Mouse (Mus musculus) liver, embryonic 12.5 days (tissue): ENCODE measurements at regions not wholly inside any gene's neighbourhood (a gene's known extent, or its start where the extent isn't known, plus 50 kb on each side); places are given as distances from the start of the nearest gene placed in this dataset.

ENCODE experiments used
- ATAC-seq: fragments of 200-750 bp; cut with Nextera tagmentation; 2 replicates; pipeline ENCODE4 v1.8.0; 2017; ENCODE audit warnings: moderate number of reproducible peaks, mild to moderate bottlenecking, moderate library complexity
- H3K27ac ChIP-seq: fragments of 300-500 bp; sonication (generic); 2 replicates; pipeline ENCODE4 v1.5.1; 2016; ENCODE audit warnings: mild to moderate bottlenecking
- H3K27me3 ChIP-seq: fragments of 300-500 bp; sonication (generic); replicated peaks from 2 replicates; pipeline ENCODE4 v1.6.1; 2016; ENCODE audit warnings: mild to moderate bottlenecking, moderate library complexity
- H3K36me3 ChIP-seq: fragments of 300-500 bp; sonication (generic); 2 replicates; pipeline ENCODE4 v1.6.1; 2016; ENCODE audit warnings: mild to moderate bottlenecking, moderate library complexity
- H3K4me1 ChIP-seq: fragments of 300-500 bp; sonication (generic); 2 replicates; pipeline ENCODE4 v1.6.1; 2016
- H3K4me2 ChIP-seq: fragments of 300-500 bp; sonication (generic); 2 replicates; pipeline ENCODE4 v1.6.1; 2016; ENCODE audit warnings: mild to moderate bottlenecking, moderate library complexity
- H3K4me3 ChIP-seq: fragments of 300-500 bp; sonication (generic); 2 replicates; pipeline ENCODE4 v1.5.1; 2016; ENCODE audit warnings: mild to moderate bottlenecking, moderate library complexity
- H3K9ac ChIP-seq: fragments of 300-500 bp; sonication (generic); 2 replicates; pipeline ENCODE4 v1.6.1; 2016; ENCODE audit warnings: mild to moderate bottlenecking, moderate library complexity
- H3K9me3 ChIP-seq: fragments of 300-500 bp; sonication (generic); replicated peaks from 2 replicates; pipeline ENCODE4 v1.6.1; 2016; ENCODE audit warnings: mild to moderate bottlenecking, moderate library complexity
- WGBS: fragments of 180-500 bp; shearing (Covaris S2); methylation state at CpG from one replicate; pipeline ENCODE4 v1.1.7; 2016; ENCODE audit not compliant: insufficient replicate concordance; 5-methylcytosine and 5-hydroxymethylcytosine counted together

- Histone ChIP-seq H3K4me2 (no peak overlapping the region), H3K27ac (no peak overlapping the region), H3K4me1 (no peaks in the 10 kb centered on the region), H3K9ac (no peak overlapping the region), H3K27me3 (no peaks in the 10 kb centered on the region), H3K4me3 (no peak overlapping the region), H3K36me3 (no peaks in the 10 kb centered on the region), H3K9me3 (no peaks in the 10 kb centered on the region)
- 56% methylated on average over 4 of the region's 4 CpGs for WGBS
- no peak for ATAC-seq
Measured at GRCm38 (mm10) chr5:42659994-42660393, 573.0 kb upstream of the Cpeb2 start.

DNA sequence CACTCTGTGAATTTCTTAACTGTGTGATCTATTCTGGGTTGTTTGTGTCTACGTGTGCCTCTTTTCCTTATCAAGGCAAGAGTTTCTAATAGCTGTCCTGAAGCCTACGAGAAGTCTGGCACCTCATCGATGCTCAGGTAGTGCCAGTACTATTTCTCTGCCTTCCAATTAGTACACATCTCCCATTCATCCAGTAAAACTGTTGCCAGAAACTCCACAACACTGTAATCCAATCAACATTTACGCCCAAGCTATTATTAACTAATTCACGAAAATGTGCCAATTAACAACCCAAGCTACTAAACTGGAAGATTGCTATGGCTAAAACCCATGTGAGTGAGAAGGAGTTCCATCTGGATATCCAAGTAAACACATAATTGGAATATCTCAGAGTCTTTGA lies 553.4 kb upstream of the Cpeb2 start:
- H3K27me3 ChIP-seq: no peaks in the 10 kb centered on the region
- H3K4me2 ChIP-seq: no peak overlapping the region
- H3K4me3 ChIP-seq: no peak overlapping the region
- no peak overlapping the region for H3K27ac ChIP-seq
- no peak for ATAC-seq
- H3K36me3 ChIP-seq: no peaks in the 10 kb centered on the region
- H3K9ac ChIP-seq: no peak overlapping the region
- no peaks in the 10 kb centered on the region for H3K4me1 ChIP-seq
- 64% methylated on average over 5 of the region's 5 CpGs for WGBS
- no peaks in the 10 kb centered on the region for H3K9me3 ChIP-seq

GRCm38 (mm10) chr5:42685356-42686057 lies 547.5 kb upstream of the Cpeb2 start:
- H3K36me3 ChIP-seq: no peaks in the 10 kb centered on the region
- H3K27ac ChIP-seq: no peak overlapping the region
- no peak overlapping the region for H3K9ac ChIP-seq
- H3K4me3 ChIP-seq: no peak overlapping the region
- H3K4me1 ChIP-seq: no peaks in the 10 kb centered on the region
- H3K4me2 ChIP-seq: no peak overlapping the region
- ATAC-seq: no peak
- no peaks in the 10 kb centered on the region for H3K27me3 ChIP-seq
- 58% methylated on average over 5 of the region's 5 CpGs for WGBS
- no peaks in the 10 kb centered on the region for H3K9me3 ChIP-seq

DNA sequence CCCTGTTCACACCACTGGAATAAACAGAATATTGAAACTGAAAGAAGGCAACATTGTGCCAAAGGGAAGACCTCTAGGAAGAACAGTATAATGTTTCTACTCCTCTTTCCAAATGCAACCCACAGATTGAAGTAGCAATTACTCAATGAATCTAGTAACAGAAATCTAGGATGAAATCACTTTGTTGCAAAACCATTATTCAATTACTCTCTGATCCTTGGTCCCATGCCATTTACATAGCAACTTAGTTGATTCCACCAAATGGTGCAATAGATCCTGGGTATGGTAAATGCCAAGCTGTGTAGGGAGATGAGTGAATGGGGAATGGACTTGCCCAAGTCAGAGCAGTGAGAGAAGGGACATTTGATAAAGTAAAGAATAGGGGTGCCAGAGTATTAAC lies 545.8 kb upstream of the Cpeb2 start:
- no peaks in the 10 kb centered on the region for H3K9me3 ChIP-seq
- H3K4me2 ChIP-seq: no peak overlapping the region
- H3K36me3 ChIP-seq: no peaks in the 10 kb centered on the region
- no peak overlapping the region for H3K9ac ChIP-seq
- no peak overlapping the region for H3K27ac ChIP-seq
- H3K4me3 ChIP-seq: no peak overlapping the region
- H3K4me1 ChIP-seq: no peaks in the 10 kb centered on the region
- no peaks in the 10 kb centered on the region for H3K27me3 ChIP-seq
- ATAC-seq: no peak
